Mouse (Mus musculus): ENCODE results near the gene Tmem216.

Gene Tmem216

DNA sequence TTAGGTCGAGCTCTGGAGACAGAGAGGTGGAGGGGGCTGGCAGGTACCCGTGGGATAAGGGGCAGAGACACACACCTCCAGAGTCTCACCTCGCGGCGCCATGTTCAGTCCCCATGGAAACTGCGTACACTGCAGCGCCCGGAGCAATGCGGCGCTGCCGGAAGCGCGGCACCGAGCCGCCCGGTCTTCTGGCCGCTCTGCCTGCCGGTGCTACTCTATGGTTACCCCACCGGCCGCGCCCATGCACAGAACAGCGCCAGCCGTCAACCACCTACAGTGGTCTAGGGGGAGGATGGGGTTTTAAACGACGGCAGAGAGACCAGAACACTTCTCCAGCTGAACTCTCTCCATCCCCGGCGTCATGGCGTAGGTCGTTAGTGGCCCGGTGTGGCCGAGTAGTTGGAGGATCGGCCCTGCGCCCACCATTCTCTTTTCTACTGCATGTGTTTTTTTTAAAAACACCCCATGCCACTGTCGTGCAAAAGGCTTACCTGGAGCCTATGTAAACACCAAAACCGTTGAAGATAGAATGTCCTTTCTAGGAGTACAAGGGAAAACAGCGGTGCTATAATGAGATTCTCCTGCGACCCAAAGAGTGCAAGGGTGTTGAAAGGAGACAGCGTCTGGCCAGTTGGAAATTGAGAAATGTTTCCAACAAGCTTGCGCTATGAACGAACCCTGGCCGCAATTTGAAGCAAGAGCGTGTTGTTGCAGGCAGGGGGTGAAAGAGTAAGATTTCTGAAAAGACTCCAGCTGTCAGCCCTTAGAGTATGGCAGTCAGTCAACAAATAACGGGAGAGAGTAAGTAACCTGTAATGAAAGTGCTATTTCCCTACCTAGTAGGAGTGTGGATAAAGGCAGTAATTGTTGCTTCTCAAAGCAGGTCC lies at the start of gene Tmem216:
TSS of gene Tmem216 (minus strand) at position 615 of the 887 bp plus-strand sequence.
- in situ Hi-C loops (cut with MboI, MseI): loop anchor here (10.0 kb wide), 1 partner anchor 49 kb away; the partner anchor contains the start of genes Ddb1 and Tkfc

GRCm38 (mm10) chr19:10605293-10605900 lies 49.4 kb upstream of the Tmem216 start, which contains the start of the genes Ddb1 and Tkfc:
TSS of gene Ddb1 (plus strand) at chr19:10605327.
TSS of gene Tkfc (minus strand) at chr19:10605654.
- in situ Hi-C loops (cut with MboI, MseI): loop anchor here (10.0 to 25.0 kb wide), 2 partner anchors 51 to 1382 kb away; partner anchors contain the start of gene Tmem216

GRCm38 (mm10) chr19:10604534-10604933 lies 48.5 kb upstream of the Tmem216 start:
- in situ Hi-C loops (cut with MboI, MseI): loop anchor here (10.0 to 25.0 kb wide), 2 partner anchors 50 to 1383 kb away; partner anchors contain the start of gene Tmem216

DNA sequence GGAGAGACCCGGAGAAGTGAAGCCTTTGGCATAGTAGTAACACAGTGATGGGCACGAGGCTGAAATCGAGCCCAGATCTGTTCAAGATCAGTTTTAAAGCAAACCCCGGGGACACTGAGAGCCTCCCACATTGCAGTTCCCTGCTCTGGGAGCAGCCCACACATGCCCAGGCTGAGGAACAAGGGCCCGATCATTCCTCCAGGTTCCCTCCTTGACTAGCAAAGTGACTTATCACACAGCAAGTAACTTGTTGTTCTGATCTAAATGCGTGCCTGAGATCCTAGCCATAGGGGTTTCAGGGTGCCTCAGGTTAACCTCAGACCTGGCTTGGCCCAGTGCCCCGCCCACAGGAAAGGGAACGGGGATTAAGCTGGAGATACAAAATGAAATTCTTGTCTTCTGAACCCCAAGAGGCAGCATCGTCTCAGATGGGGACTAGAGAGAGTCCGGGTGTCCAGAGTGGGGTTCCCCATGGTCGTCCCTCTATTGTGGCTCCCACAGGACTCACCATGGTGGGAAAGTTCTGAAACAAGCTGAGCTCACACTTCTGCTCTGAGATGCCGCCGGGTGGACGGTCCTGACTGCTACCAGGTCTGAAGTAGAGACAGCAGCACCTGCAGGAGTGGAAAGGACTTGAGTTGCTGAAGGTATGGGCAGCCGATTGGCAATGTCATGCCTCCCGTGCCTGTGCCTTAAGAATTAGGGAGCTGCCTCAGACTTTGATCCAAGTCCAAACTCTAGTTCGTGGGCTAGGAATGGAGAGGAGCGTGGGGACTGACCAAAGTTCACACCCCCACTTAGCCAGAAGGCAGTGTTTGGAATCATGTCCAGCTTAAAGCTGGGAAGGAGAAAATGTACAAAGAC lies 47.9 kb upstream of the Tmem216 start:
- in situ Hi-C loops (cut with MboI, MseI): loop anchor here (10.0 to 25.0 kb wide), 2 partner anchors 49 to 1383 kb away; partner anchors contain the start of gene Tmem216

GRCm38 (mm10) chr19:10602787-10603186 lies 46.7 kb upstream of the Tmem216 start:
- in situ Hi-C loops (cut with MboI, MseI): loop anchor here (10.0 to 25.0 kb wide), 2 partner anchors 48 to 1385 kb away; partner anchors contain the start of gene Tmem216

DNA sequence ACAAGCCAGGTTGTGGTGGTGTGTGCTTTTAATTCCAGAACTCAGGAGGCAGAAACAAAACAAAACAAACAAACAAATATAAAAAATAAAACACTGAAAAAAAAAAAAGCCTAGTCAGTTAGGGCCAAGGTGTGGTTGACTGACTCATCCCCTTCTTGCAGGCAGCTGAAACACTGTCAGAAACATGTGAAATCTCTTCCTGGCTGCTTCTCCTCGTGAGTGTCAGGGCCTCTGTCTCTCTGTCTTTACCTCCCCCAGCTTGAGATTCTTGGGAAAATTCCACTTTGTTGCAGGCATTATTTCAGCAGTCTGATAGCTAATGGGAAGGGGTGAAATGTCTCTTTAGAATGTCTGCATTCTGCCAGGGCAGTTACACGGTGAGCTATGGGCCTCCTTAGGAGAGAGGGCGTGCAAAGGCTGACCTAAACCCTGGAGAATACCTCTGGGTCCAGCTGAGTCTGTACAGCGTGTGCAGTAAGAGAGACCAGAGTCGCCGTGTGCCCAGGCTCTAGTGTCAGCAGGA lies 46.3 kb upstream of the Tmem216 start:
- in situ Hi-C loops (cut with MboI, MseI): loop anchor here (10.0 to 25.0 kb wide), 2 partner anchors 48 to 1385 kb away; partner anchors contain the start of gene Tmem216

DNA sequence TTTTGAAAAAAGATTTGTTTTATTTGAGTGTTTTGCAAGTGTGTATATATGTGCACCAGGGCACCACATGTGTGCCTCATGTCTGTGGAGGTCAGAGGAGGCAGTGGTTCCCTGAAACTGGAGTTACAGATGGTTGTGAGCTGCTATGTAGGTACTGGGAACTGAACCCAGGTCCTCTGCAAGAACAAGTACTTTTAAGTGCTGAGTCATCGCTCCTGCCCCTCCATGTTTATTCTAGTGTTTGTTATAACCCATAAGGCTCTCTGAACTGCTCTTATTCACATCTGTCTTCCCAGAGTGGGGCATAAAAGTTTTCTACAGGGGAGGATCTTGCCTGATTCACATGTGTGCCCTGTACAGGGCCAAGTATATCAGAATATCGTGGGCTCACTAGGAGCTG lies 43.6 kb upstream of the Tmem216 start:
- in situ Hi-C loops (cut with MboI, MseI): loop anchor here (10.0 to 25.0 kb wide), 2 partner anchors 45 to 1388 kb away; partner anchors contain the start of gene Tmem216

GRCm38 (mm10) chr19:10598188-10598587 lies 42.1 kb upstream of the Tmem216 start:
- in situ Hi-C loops (cut with MboI, MseI): no loop called here

GRCm38 (mm10) chr19:10591659-10592377 lies 35.8 kb upstream of the Tmem216 start:
- in situ Hi-C loops (cut with MboI, MseI): loop anchor here (5.0 kb wide), 1 partner anchor 60 kb away; no protein-coding TSS in a partner anchor

GRCm38 (mm10) chr19:10590301-10590700 lies 34.3 kb upstream of the Tmem216 start:
- in situ Hi-C loops (cut with MboI, MseI): loop anchor here (5.0 kb wide), 1 partner anchor 58 kb away; no protein-coding TSS in a partner anchor

DNA sequence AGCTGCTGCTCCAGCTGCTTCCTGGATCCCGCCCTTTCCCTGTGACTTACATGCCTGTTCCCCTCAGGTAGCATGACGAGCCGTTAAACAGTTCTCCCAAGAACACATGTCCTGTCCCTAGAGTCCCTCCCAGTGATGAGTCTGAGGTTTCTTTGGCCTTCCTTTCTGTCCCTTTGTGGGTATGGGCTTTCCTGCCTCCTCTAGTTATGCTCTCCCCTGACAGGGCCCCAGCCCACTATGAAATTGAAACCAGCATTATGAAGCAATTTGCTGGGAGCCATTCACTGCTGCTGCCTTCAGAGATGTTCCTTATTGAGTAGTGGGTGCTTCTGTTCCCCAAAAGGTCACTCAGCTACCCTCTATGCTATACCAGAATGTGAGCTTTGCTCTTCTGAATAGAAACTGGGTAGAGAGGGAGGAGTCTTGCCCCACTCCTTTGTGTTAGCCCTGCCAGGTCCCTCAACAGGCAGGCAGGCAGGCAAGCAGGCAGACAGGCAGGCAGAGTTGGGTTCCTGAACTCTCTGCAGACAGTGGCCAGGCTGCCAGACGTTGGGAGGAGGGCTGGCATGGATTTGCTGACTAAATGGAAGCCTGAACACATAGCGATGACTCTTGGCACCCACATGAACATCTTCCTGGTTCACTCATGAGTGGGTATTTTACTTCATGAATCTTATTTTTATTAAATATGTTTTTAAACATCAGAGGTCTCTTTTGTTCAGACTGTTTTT lies 33.3 kb upstream of the Tmem216 start:
- in situ Hi-C loops (cut with MboI, MseI): no loop called here

GRCm38 (mm10) chr19:10587231-10587630 lies 31.2 kb upstream of the Tmem216 start:
- in situ Hi-C loops (cut with MboI, MseI): no loop called here

GRCm38 (mm10) chr19:10585112-10585511 lies 29.1 kb upstream of the Tmem216 start:
- in situ Hi-C loops (cut with MboI, MseI): no loop called here

- in situ Hi-C loops (cut with MboI, MseI): no loop called here
These were observed 27.6 kb upstream of the Tmem216 start for GRCm38 (mm10) chr19:10583550-10584146.

DNA sequence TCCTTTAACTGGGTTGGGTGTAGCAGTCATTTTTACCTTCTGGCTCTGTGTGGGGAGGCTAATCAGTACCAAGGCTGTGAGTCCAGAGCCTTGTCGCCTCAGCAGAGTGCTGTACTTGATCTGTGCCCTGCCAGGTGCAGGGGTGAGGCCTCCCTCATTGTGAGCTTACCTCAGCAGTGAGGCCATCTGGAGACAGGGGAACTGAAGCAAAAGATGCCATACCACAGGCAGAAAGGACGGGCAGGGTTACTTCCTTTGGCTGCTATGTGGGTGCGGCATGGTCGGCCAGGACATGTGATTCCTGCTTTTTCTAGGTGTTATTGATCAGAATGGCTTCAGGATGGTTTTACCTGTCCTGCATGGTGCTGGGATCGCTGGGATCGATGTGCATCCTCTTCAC lies 25.9 kb upstream of the Tmem216 start:
- in situ Hi-C loops (cut with MboI, MseI): no loop called here

- in situ Hi-C loops (cut with MboI, MseI): no loop called here
These were observed 24.7 kb upstream of the Tmem216 start for GRCm38 (mm10) chr19:10580761-10581160.

- in situ Hi-C loops (cut with MboI, MseI): no loop called here
These were observed 24.1 kb upstream of the Tmem216 start for GRCm38 (mm10) chr19:10580102-10580501.

DNA sequence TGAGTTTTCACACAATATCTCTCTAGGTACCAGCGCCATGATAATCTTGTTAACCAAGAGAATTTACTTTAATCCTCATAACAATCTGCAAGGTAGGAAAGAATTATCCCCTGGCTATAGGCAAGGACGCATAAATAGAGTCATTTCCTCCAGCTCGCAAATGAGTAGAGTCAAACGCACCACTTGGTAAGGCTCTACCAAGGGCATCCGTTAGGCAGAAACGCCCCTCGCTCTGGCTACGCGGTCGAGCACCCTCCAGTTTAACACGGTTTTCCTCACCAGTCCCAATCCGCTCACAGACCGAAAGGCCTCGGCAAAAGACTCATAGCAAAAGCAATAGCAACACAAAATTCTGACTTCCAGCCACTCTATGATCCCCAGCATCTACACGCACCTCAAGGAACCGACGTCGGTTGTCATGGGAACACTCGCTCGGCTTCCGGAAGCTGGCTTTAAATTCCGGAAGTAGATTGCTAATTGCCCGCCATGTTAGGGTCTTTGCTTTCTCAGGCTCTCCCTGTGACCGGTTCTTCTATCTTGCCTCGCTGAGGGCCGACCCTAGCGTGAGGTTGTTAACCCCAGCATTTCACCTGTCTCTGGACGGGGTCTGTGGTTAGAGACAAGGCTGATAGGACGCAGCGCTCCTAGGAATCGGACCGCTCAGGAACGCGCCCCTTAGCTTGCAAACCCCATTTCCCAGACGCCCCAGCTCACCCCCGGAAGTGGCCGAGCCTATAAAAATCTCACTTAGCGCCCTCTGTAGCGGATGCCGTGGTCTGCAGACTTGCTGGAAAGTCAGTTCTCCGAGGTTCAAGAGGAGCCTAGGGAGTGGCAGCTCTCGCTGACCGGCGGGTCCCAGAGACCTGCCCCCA lies 20.9 kb upstream of the Tmem216 start, which contains the start of the genes Cyb561a3 and Tmem138:
TSS of gene Cyb561a3 (plus strand) at position 483 of the 872 bp plus-strand sequence.
TSS of gene Tmem138 (minus strand) at position 673 of the 872 bp plus-strand sequence.
- in situ Hi-C loops (cut with MboI, MseI): no loop called here

All from T-helper 2 cell (primary cell).